Mouse (Mus musculus): ENCODE results near the gene Sec61a1.

DNA sequence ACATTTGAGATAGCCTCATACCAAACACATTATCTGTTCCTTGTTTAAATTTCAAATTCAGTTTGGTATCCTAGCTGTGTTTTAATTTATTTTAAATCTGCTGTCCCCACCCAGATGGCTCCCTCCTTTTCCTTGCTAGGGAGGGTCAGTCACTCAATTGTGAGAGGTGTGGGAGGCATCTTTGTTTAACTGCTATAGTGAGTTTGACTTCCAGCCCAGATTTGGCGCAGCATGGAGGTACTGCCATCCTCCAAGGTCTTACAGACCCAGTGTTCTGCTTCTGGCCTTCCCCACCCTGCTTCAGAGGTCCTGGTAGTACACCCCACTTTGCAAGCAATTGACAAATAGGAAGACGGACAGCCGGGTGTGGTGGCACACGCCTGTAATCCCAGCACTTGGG, 5.4 kb upstream of the Sec61a1 start:
- TF ChIP-seq POLR2A (IDR thresholded peaks at IDR 0.05; ENCODE audit: low read depth, low read length): no peak
- no peak for TF ChIP-seq CTCF (conservative IDR thresholded peaks at IDR 0.05; ENCODE audit: insufficient read depth, insufficient read length, low read depth, low read length)
